In the genomic region with DNA sequence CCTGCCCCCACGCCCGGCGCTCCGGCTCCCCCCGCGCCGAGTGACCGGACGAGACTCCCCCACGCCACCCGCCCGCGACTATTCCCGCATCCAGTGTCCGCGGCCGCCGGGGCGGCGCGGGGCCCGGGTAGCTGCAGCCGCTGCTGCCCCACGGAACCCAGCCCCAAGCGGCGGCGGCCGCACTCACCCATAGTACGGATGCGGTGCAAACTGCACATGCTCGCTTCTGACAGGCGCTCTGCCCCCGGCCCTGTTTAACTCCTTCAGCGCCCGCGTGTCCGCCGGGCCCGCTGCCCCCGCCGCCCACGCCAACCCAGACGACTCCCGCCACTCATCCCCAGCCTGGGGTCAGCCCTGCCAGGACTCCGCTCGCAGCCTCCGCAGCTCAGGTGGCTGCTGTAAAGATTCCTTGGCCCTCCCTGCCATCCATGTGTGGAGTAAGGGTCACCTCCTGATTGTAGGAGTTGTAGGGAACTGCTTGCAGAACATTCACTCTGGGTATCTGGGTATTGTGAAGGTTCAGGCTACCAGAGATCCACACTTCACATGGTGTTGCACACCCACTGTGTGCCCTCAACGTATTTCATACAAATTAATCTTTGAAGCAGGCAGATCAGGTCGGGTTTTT, we compare ENCODE assay signal across 8 mouse cellular contexts. TPM values are rescaled to one million over a fixed set of nuclear protein-coding genes. Genes with fewer than 3 reads are reported as not detected.
DNase-seq lines count a peak whose midpoint lies in the region; ATAC-seq and TF ChIP-seq lines count a peak whose summit lies in the region.

A gene (minus strand): TSS at position 502 of the 628 bp plus-strand sequence.

- 0 out of 2 replicates have a peak, but pooled peaks have one; percentile 23 for ATAC-seq in erythroid progenitor cell, adult 5-6 weeks (replicated peaks; ENCODE audit: low FRiP score, poor library complexity, severe bottlenecking)
- peak; percentile 85 for ATAC-seq in lung, embryonic 16.5 days (ENCODE audit: low read depth)

- H3K4me2 ChIP-seq in CH12.LX (ENCODE audit: insufficient read depth, low read depth, poor library complexity, severe bottlenecking), result peak within 1 kb of the TSS; percentile 63
- H3K4me2 ChIP-seq in lung, embryonic 16.5 days (ENCODE audit: low read depth, low read length), result peak within 1 kb of the TSS; percentile 87

- H3K9me3 ChIP-seq in CH12.LX (replicated peaks; ENCODE audit: low read length), result no peaks in the 10 kb centered on the region
- no peaks in the 10 kb centered on the region for H3K9me3 ChIP-seq in lung, embryonic 16.5 days (ENCODE audit: control insufficient read depth, low read length)

- H3K4me1 ChIP-seq in CH12.LX (ENCODE audit: control insufficient read depth in 1 of 2, insufficient read depth in 2 of 2), result peaks cover 0 to 19% of the 10 kb centered on the region in 2 experiments; a peak in 2 of 4 replicates
- H3K4me1 ChIP-seq in bone marrow, adult 2 months (ENCODE audit: control insufficient read depth, insufficient read depth, low read length), result peaks cover 3% of the 10 kb centered on the region; the same call in 1 of the 2 replicates
- peaks cover 4% of the 10 kb centered on the region for H3K4me1 ChIP-seq in lung, embryonic 16.5 days (replicated peaks; ENCODE audit: control insufficient read depth, insufficient read depth, low read length)
- H3K4me1 ChIP-seq in olfactory bulb, adult 2 months (ENCODE audit: control insufficient read depth, insufficient read depth, low read length), result peaks cover 12% of the 10 kb centered on the region; the same call in 1 of the 2 replicates

- peak within 1 kb of the TSS; percentile 38 for H3K9ac ChIP-seq in CH12.LX (ENCODE audit: insufficient read depth, low read depth)
- peak within 1 kb of the TSS; percentile 81 for H3K9ac ChIP-seq in lung, embryonic 16.5 days (ENCODE audit: low read length)

- peaks cover 3% of the 10 kb centered on the region for H3K27me3 ChIP-seq in CH12.LX (replicated peaks)
- no peaks in the 10 kb centered on the region; the same call in 1 of the 2 replicates for H3K27me3 ChIP-seq in lung, embryonic 16.5 days (ENCODE audit: control insufficient read depth, insufficient read depth, low read depth, low read length)

- no peaks in the 10 kb centered on the region for H3K79me2 ChIP-seq in CH12.LX (replicated peaks; ENCODE audit: control insufficient read depth, extremely low read depth, insufficient read depth, poor library complexity, severe bottlenecking)

- TF ChIP-seq CTCF in CH12.LX (conservative IDR thresholded peaks at IDR 0.05 in 1 of 2, IDR thresholded peaks at IDR 0.05 in 1 of 2; ENCODE audit: low read depth in 2 of 2, low read length in 2 of 2), result no peak
- no peak for TF ChIP-seq CTCF in bone marrow, adult 2 months (IDR thresholded peaks at IDR 0.05; ENCODE audit: control insufficient read depth, insufficient read depth, low read length)
- 0 out of 2 replicates have a peak, but pooled peaks have one; percentile 32 for TF ChIP-seq CTCF in olfactory bulb, adult 2 months (IDR thresholded peaks at IDR 0.05; ENCODE audit: insufficient read depth, low read depth, low read length)

- H3K36me3 ChIP-seq in CH12.LX (replicated peaks in 1 of 2; ENCODE audit: control insufficient read depth in 1 of 2, insufficient read depth in 1 of 2, low read length in 1 of 2), result no peaks in the 10 kb centered on the region
- H3K36me3 ChIP-seq in lung, embryonic 16.5 days (ENCODE audit: control insufficient read depth, insufficient read depth, low read length), result no peaks in the 10 kb centered on the region

- no peak for TF ChIP-seq POLR2A in CH12.LX (IDR thresholded peaks at IDR 0.05; ENCODE audit: low read depth, low read length)
- TF ChIP-seq POLR2A in bone marrow, adult 2 months (IDR thresholded peaks at IDR 0.05; ENCODE audit: borderline replicate concordance, control insufficient read depth, low read depth, low read length), result no peak
- TF ChIP-seq POLR2A in olfactory bulb, adult 2 months (IDR thresholded peaks at IDR 0.05; ENCODE audit: insufficient read depth, low read depth, low read length), result 0 out of 2 replicates have a peak, but pooled peaks have one; percentile 34

- TF ChIP-seq EP300 in CH12.LX (IDR thresholded peaks at IDR 0.05; ENCODE audit: low read length), result no peak

- 3% methylated on average over 44 of the region's 49 CpGs for WGBS in bone marrow, adult 2 months
- 2% methylated on average over 36 of the region's 49 CpGs for WGBS in lung, embryonic 16.5 days
- WGBS in olfactory bulb, adult 2 months, result 2% methylated on average over 46 of the region's 49 CpGs

- H3K27ac ChIP-seq in CH12.LX (ENCODE audit: insufficient read depth, low read depth), result no peak within 1 kb of the TSS
- peak within 1 kb of the TSS; percentile 70 for H3K27ac ChIP-seq in bone marrow, adult 2 months (ENCODE audit: control insufficient read depth, insufficient read depth, low read depth, low read length, poor library complexity)
- H3K27ac ChIP-seq in lung, embryonic 16.5 days (ENCODE audit: low read length), result peak within 1 kb of the TSS; percentile 32; the same call in 1 of the 2 replicates
- H3K27ac ChIP-seq in olfactory bulb, adult 2 months (ENCODE audit: insufficient read depth, low read depth, low read length), result no peak within 1 kb of the TSS

- dilution Hi-C loops in CH12.LX (cut with MboI; ENCODE audit: extremely low pct_ligation_motif_present, extremely low pct_unique_long_range_greater_than_20kb, low sequenced_read_pairs), result no loop called here

- no peak for TF ChIP-seq RAD21 in CH12.LX (IDR thresholded peaks at IDR 0.05; ENCODE audit: low read depth, low read length)

- H3K4me3 ChIP-seq in CH12.LX (replicated peaks in 1 of 3; ENCODE audit: low read depth in 2 of 3, low read length in 2 of 3, poor library complexity in 1 of 3), result peak within 1 kb of the TSS; percentile 52 to 88 (median 84)
- peak within 1 kb of the TSS; percentile 81 for H3K4me3 ChIP-seq in bone marrow, adult 2 months (replicated peaks; ENCODE audit: control insufficient read depth, low read depth, low read length)
- peak within 1 kb of the TSS; percentile 90 for H3K4me3 ChIP-seq in lung, embryonic 16.5 days (ENCODE audit: low read length)
- H3K4me3 ChIP-seq in olfactory bulb, adult 2 months (ENCODE audit: insufficient read depth, low read depth, low read length), result peak within 1 kb of the TSS; percentile 94

- no peak for DNase-seq in CH12.LX (ENCODE audit: extremely low read depth)
- peak; percentile 48 to 51 for DNase-seq in heart, postnatal 36 days
- peak; percentile 41 to 59 for DNase-seq in layer of hippocampus, adult 8-10 months (ENCODE audit: low spot score in 2 of 2)
- DNase-seq in thymus, postnatal 4 days, result peak; percentile 75

- in situ Hi-C loops in CH12.LX (cut with MboI; ENCODE audit: low pct_ligation_motif_present, low pct_unique_long_range_greater_than_20kb, low sequenced_read_pairs), result loop anchor here (5.0 kb wide), 1 partner anchor 85 kb away; no protein-coding TSS in a partner anchor

- intact Hi-C loops in heart, postnatal 36 days (cut with DNase I), result loop anchor here (2.0 to 5.0 kb wide), 2 partner anchors 26 to 90 kb away; no protein-coding TSS in a partner anchor

TF ChIP-seq in CH12.LX, 34 proteins besides CTCF, POLR2A, EP300 and RAD21:
- TF ChIP-seq ZKSCAN1 (IDR thresholded peaks at IDR 0.05; ENCODE audit: borderline replicate concordance, low read depth, low read length) (no peak), USF2 (conservative IDR thresholded peaks at IDR 0.05; ENCODE audit: low read depth, low read length) (no peak), NRF1 (IDR thresholded peaks at IDR 0.05; ENCODE audit: low read depth, low read length) (peak; percentile 43; the same call in 1 of the 2 replicates), RCOR1 (conservative IDR thresholded peaks at IDR 0.05; ENCODE audit: low read depth, low read length) (no peak), MAZ (IDR thresholded peaks at IDR 0.05; ENCODE audit: low read depth, low read length) (peak; percentile 3; the same call in 1 of the 2 replicates), USF1 (IDR thresholded peaks at IDR 0.05; ENCODE audit: low read depth, low read length) (no peak), GABPA (IDR thresholded peaks at IDR 0.05; ENCODE audit: insufficient replicate concordance, low read depth, low read length) (no peak), ELF1 (IDR thresholded peaks at IDR 0.05; ENCODE audit: low read depth, low read length) (no peak), TCF12 (IDR thresholded peaks at IDR 0.05; ENCODE audit: low read depth, low read length) (no peak), IRF4 (IDR thresholded peaks at IDR 0.05; ENCODE audit: low read depth, low read length) (no peak), MXI1 (IDR thresholded peaks at IDR 0.05; ENCODE audit: low read depth, low read length) (peak; percentile 30; the same call in 1 of the 2 replicates), BHLHE40 (IDR thresholded peaks at IDR 0.05; ENCODE audit: low read depth, low read length) (no peak), KAT2A (IDR thresholded peaks at IDR 0.05; ENCODE audit: insufficient replicate concordance, low read length) (no peak), CHD1 (IDR thresholded peaks at IDR 0.05; ENCODE audit: low read depth, low read length) (no peak), SMC3 (IDR thresholded peaks at IDR 0.05; ENCODE audit: low read depth, low read length) (no peak), MYC (IDR thresholded peaks at IDR 0.05; ENCODE audit: low read depth, low read length) (no peak), NELFE (IDR thresholded peaks at IDR 0.05; ENCODE audit: low read depth, low read length) (0 out of 2 replicates have a peak, but pooled peaks have one; percentile 20)
TF ChIP-seq in CH12.LX: peak in this region for 4.

RNA-seq across cellular contexts. Expression of the gene that starts here (rescaled TPM):
- total RNA-seq in CH12.LX (2012; rRNA removed) (41.7 and 45.0 TPM in 2 replicates), CH12.LX (2014; rRNA removed) (64.4 and 66.5 TPM in 2 replicates)
- polyA plus RNA-seq in CH12.LX (2012; ENCODE audit: insufficient read length, low read depth), result 125 and 129 TPM in 2 replicates
- 6.2 and 18.7 TPM in 2 replicates for polyA plus RNA-seq in bone marrow, adult 2 months (2011; ENCODE audit: insufficient read depth, insufficient read length, low replicate concordance, missing spikeins)
- total RNA-seq in erythroid progenitor cell, adult 5-6 weeks (2015; ENCODE audit: low replicate concordance), result 10.1 and 13.0 TPM in 2 replicates
- 3.9 and 4.5 TPM in 2 replicates for total RNA-seq in erythroid progenitor cell, adult 5-6 weeks (2017; ENCODE audit: low replicate concordance)
- 1 to 10 TPM; 2.6 to 5.4 TPM for total RNA-seq in heart, postnatal 36 days (2021)
- total RNA-seq in layer of hippocampus, adult 8-10 months (2022), result 10 to 100 TPM; 26.8 to 32.8 (median 29.8) TPM
- 6.7 and 9.5 TPM in 2 replicates for polyA plus RNA-seq in lung, embryonic 16.5 days (2015; fragmentation: Nextera tagmentation; extraction: Ambion mirVana)
- polyA plus RNA-seq in olfactory bulb, adult 2 months (2012; ENCODE audit: insufficient read depth, insufficient read length, low replicate concordance, missing spikeins), result not detected in 2 replicates

Comparison
In these comparisons a context has a peak if more than half of its experiments do, and no peak if none do; other contexts are left out.
1. H3K27ac ChIP-seq: peak in bone marrow, adult 2 months (single experiment) and lung, embryonic 16.5 days (single experiment); none in CH12.LX (single experiment) and olfactory bulb, adult 2 months (single experiment).
2. Peak in every context shown above with its lines, with median percentiles within 50 percentile points of each other: H3K4me3 ChIP-seq.